Mouse (Mus musculus) layer of hippocampus, adult 2 months (tissue): Measurements from ENCODE around the gene Cavin4. TPM values are rescaled to one million over a fixed set of nuclear protein-coding genes. Genes with fewer than 3 reads are reported as not detected.
A peak's percentile ranks its signal among the peaks of the same experiment; 100 is the strongest.

Experiments used
- DNase-seq, 2 experiments: peaks; one replicate each; pipeline ENCODE4 v3.0.0; 2022; ENCODE audit warnings: low spot score in 2 of 2
- H3K27ac ChIP-seq: fragments of 200-600 bp; 2 replicates; pipeline ENCODE4 v1.8.1; 2022
- H3K4me3 ChIP-seq: fragments of 200-600 bp; 2 replicates; pipeline ENCODE4 v1.8.1; 2022; ENCODE audit warnings: mild to moderate bottlenecking
- CTCF ChIP-seq: fragments of 200-600 bp; conservative IDR thresholded peaks from 2 replicates; pipeline ENCODE4 v1.8.1; 2022; ENCODE audit warnings: antibody characterized with exemption, mild to moderate bottlenecking, moderate library complexity
- long read RNA-seq, 2 experiments: library from polyadenylated mRNA; stranded (forward); transcript quantifications; one replicate each; pipeline ENCODE4 v2.0.0; 2021; ENCODE audit warnings: borderline mapping rate in 2 of 2
- total RNA-seq, 2 experiments: library from RNA; stranded (reverse); gene quantifications; 2 replicates each; pipeline ENCODE4 v1.2.3; 2021

Cavin4 gene
- total RNA-seq: 1 to 10 TPM; 2.1 TPM
- long read RNA-seq, experiment 1: 0 reads
- long read RNA-seq, experiment 2: 0 reads

DNA sequence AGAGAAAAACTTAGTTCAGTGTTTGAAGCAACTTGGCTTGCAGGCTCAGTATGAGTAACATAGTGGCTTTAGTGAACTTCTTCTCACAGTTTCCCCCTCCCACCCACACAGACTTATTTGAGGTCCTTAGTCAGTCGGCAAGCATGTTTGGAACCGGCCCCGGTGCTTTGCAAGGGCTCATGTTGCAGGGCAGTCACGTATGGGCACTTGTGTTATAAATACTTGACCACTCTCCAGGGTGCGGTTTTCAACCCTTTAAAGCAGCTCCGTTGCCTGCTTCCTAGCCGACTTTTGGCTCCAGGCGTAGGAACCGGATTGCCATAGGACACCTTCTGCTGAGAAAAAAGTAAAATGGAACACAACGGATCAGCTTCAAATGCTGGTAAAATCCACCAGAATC, at the start of gene Cavin4:
TSS of gene Cavin4 (plus strand) at position 244 of the 400 bp plus-strand sequence.
- TF ChIP-seq CTCF: no peak
- no peak for DNase-seq
- H3K27ac ChIP-seq: no peak within 1 kb of the TSS
- no peak within 1 kb of the TSS for H3K4me3 ChIP-seq

DNA sequence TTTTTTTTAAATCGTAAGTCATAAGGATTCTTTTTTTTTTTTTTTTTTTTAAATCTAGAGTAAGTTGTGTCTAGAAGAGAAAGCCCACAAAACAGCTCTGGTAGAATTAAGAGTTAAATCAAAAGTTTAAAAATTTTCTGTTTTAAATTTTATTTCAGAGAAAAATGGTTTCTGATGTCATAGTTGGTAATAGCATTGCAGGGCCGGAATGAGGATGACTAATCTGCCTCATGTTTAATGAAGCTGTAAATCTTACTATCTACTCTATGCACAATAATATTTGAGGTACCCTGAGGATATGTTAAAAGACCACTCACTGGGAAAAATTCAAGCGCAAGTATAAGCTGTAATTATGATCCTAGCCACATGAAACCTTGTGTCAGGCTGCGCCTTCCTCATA, 47.8 kb upstream of the Cavin4 start:
- TF ChIP-seq CTCF: no peak
- no peak overlapping the region for H3K27ac ChIP-seq
- DNase-seq: no peak
- no peak overlapping the region for H3K4me3 ChIP-seq

DNA sequence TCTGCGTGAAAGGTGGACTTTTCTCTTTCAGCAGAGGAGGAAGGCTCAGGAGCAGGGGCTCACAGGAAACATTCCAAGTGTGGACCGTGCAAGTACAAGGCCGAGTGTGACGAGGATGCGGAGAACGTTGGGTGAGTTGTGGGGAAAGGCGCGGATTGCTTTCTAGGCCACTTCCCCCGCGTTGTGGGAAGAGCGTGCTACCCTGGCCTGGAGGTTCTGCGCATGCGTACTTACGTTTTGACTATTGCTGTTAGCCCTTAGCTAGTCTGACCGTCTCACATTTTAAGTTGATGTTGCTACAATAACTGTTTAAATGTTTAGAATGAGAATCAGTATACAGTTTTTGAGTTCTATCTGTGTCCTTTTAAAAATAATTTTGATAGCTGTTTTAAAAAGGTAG, 46.1 kb upstream of the Cavin4 start:
- no peak for TF ChIP-seq CTCF
- DNase-seq: no peak
- Histone ChIP-seq H3K27ac (no peak overlapping the region), H3K4me3 (no peak overlapping the region)

DNA sequence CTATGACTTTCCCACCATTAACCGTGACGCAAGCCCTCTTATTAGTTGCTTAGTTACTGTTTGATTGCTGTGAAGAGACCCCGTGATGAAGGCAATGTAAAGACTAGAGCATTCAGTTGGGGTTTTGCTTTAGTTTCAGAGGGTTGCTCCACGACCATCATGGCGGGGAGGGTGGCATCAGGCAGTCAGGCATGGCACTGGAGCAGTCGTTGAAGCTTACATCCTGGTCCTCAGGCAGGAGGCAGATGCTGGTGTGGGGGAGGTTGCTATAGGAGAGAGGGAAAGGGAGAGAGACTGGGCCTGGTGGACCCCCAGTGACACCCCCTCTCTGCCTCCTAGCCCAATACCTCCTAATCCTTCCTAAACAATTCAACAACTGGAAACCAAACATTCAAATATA, 43.2 kb upstream of the Cavin4 start:
- no peak overlapping the region for H3K27ac ChIP-seq
- no peak overlapping the region for H3K4me3 ChIP-seq
- TF ChIP-seq CTCF: no peak
- no peak for DNase-seq

DNA sequence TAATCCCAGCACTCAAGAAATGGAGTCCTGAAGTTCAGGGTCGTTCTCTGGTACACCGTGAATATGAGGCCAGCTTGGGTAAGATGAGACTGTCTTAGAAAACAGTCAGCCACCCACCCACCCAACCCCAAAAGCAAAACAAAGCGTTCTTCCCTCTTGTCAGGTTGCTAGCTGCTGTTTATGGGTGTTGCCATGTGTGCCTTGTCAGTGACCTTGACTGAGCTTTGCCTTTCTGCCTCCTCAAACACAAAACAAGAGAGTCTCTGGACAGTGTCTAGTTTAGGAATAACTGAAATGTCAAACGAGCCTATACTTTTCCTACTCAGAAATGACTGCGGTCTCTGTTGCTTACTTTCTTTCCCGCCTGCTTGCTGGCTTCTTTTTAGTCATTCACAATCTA, 41.1 kb upstream of the Cavin4 start:
- DNase-seq: no peak
- no peak for TF ChIP-seq CTCF
- no peak overlapping the region for H3K4me3 ChIP-seq
- peak overlapping the region; percentile 53 for H3K27ac ChIP-seq

DNA sequence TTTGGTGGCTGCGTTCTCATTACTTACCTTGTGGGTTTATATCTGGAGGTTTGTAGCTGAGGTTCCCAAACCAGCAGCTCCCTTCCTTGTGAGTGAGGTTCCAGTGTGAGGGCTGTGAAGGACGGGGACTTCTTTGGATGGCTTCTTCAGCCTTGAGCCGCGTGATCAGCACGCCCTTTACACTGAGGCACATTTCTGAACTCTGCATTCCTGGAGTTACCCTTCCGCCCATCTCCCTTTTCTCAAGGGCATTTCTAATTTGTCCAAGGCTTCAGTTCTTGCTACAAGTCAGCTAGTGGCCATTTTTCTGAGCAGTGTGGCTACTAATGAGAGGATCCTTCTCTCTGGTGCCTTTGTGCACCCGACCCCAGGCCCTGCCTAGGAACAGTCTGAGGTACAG, 40.4 kb upstream of the Cavin4 start:
- DNase-seq: no peak
- no peak overlapping the region for H3K4me3 ChIP-seq
- no peak for TF ChIP-seq CTCF
- peak overlapping the region; percentile 53; the same call in 1 of the 2 replicates for H3K27ac ChIP-seq

DNA sequence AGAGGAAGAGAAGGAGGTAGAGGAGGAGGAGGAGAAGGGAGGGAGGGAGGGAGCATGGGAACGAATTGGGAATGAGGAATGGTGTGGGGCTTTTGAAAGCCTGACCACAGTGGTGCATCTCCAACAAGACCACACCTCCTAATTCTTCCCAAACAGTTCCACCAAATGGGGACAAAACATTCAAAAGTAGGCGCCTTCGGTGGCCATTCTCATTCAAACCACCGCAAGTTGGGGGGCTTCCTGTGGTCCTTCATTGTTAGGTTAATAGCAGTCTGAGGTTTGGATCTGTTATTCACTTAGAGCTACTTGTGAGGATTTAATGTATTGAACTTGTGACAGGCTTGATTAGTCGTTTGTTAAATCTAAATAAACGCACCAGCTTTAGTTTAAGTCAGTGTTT, 38.4 kb upstream of the Cavin4 start:
- DNase-seq: no peak
- H3K27ac ChIP-seq: peak overlapping the region; percentile 14; the same call in 1 of the 2 replicates
- H3K4me3 ChIP-seq: no peak overlapping the region
- TF ChIP-seq CTCF: no peak

DNA sequence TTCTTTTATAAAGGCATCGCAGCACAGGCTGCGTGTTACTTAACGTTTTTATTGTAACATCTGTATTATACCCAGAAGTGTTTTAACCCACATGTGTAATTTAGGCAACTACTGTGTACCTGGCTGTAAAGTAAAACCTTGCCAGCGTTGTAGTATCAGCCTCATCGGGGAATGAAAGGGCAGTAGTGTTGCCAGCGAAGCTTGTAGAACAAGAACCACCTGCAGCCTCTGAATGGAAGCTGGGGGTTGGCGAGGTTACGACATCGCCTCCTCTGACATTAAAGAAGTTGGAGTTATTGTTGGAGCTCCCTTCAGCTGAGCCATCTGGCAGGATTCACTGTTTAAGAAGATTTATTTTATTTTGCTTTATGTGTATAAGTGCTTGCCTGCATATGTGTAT, 37.5 kb upstream of the Cavin4 start:
- DNase-seq: no peak
- Histone ChIP-seq H3K4me3 (no peak overlapping the region), H3K27ac (0 out of 2 replicates have a peak overlapping the region, but pooled peaks have one; percentile 8)
- no peak for TF ChIP-seq CTCF

DNA sequence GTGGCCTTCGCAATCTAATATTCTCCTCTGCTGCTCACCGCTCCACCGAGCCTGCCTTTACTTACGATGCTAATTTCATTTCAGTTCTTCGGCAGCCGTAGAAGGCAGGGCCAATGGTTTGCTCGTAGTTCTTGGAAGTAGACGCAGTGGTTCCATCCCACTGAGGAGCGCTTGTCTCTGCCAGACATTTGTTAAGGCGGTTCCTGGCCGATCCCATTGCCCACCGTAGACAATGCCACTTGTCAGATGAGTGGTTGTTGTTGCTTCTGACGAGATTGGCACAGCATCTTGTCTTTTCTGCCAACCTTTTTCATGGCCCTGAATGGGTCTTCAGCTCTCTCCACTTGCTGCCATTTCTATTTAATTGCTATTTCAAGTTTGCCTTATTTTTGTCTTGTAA, 33.9 kb upstream of the Cavin4 start:
- H3K4me3 ChIP-seq: peak overlapping the region; percentile 5; the same call in 1 of the 2 replicates
- peak in 1 of 2 experiments; percentile 30 for DNase-seq
- H3K27ac ChIP-seq: peak overlapping the region; percentile 40; the same call in 1 of the 2 replicates
- TF ChIP-seq CTCF: no peak

DNA sequence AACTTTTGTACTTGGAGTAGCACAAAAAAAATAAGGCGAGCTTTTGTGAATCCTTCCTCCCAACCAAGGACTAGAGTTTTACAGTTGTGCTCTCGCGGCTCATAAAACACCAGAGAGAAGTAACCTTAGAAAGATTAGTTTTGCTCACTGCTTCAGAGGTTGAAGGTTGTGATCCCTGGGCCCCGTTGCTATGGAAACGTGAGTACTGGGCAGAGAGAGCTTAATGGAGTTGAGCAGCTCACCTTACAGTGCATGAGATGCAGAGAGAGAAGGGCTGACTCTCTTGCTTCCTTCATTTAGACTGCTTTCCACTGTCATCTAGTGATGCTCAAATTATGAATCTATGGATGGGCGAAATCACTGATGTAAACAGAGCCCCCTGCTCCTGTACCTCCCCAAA, 29.8 kb upstream of the Cavin4 start:
- no peak for DNase-seq
- no peak overlapping the region for H3K27ac ChIP-seq
- TF ChIP-seq CTCF: no peak
- no peak overlapping the region for H3K4me3 ChIP-seq

DNA sequence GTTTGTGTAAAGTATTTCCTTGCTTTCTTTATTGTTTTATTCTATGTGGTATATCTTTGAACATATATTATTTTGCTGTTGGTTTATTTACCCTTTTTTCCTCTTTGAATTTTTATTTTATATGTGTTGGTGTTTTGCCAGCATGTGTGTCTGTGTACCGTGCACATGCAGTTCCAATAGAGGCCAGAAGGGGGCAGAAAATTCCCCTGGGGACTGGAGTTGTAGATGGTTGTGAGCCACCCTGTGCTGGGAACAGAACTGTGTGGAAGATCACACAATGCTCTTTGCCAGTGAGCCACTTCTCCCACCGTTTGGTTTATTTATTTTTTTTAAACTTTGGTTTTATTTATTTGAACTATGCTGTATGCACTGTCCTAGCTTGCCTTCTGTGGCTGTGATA, 29.3 kb upstream of the Cavin4 start:
- no peak for DNase-seq
- Histone ChIP-seq H3K4me3 (no peak overlapping the region), H3K27ac (no peak overlapping the region)
- peak; percentile 72 for TF ChIP-seq CTCF

DNA sequence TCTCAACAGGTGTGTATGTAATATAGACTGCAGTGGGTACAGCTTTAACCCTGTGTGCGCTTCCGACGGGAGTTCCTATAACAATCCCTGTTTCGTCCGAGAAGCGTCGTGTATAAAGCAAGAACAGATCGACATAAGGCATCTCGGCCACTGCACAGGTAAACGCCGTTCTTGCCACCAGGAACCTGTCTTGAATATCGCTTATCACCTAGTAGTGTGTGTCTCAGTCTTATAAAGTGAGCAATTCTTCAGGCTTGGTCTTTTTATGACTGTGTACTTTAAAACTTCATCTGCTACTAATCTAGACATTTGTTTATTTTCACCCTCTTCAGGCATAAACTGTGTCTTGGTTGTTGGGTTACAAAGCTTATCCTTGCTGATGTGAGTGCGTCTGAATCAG, 26.5 kb upstream of the Cavin4 start:
- Histone ChIP-seq H3K4me3 (no peak overlapping the region), H3K27ac (no peak overlapping the region)
- no peak for TF ChIP-seq CTCF
- DNase-seq: no peak

DNA sequence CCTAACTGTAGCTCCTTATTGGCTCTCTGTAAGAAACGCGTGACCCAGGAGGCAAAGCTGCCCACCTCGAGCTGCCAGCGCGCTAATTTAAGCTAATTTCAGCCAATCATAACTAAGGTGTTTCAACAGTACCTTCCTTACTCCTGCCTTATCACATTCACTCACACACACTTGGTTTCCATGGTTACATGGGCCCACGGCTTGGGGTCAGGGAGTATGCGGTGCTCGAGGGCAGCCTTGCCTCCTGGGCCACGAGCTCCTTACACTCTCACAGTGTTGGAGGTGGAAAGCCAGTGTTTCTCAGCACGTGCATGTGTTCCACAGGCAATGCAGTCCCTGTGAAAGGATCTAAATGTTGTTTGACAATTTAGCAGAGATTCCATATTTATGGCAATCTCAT, 25.2 kb upstream of the Cavin4 start:
- no peak for TF ChIP-seq CTCF
- no peak for DNase-seq

DNA sequence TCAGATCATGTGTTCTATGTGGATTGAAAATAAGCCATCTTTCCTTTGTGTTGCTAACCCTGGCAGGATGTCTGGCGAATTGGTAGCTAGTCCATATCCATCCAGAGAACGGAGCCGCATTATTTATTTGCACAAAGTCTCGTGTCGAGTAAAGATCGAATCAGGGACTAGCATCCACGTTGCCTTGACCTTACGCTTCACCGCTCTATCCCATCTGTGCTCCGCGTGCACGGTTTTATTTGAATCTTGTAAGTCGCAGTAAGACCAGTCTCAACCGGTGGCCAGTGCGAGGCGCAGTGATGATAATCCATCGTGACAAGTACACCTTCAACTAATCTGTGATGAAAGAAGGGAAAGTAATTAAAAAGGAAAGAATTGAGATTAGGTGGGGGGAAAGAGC, 23.8 kb upstream of the Cavin4 start:
- no peak overlapping the region for H3K27ac ChIP-seq

More for the DNA sequence above, 25.2 kb upstream of the Cavin4 start:
- Histone ChIP-seq H3K4me3 (no peak overlapping the region), H3K27ac (no peak overlapping the region; the same call in 1 of the 2 replicates)

DNA sequence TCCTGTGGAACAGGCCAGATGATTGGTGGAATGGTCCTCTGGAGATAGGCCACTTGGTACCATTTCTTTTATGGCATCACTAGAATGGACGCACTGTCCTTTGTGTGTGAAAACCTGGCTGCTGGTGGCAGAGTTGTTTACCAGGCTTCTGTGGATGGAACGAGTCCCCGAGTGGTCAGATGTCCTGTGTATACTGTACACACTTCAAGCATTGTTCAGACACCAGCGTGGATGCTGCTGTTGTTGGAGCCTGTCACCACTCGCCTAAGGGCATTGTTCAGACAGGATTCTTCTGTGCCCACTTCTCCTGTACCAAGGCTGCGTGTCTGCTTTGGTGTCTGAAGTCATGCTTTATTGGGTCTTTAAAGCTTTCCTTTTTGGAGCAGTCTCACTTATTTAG, 19.5 kb upstream of the Cavin4 start:
- H3K27ac ChIP-seq: peak overlapping the region; percentile 80
- no peak for TF ChIP-seq CTCF
- no peak overlapping the region for H3K4me3 ChIP-seq
- peak in 1 of 2 experiments; percentile 26 for DNase-seq

More for the DNA sequence above, 23.8 kb upstream of the Cavin4 start:
- no peak for TF ChIP-seq CTCF
- no peak for DNase-seq
- H3K4me3 ChIP-seq: no peak overlapping the region
